Mouse (Mus musculus) forelimb bud, embryonic 11.5 days (tissue): ENCODE results near the gene Bid.
A peak's percentile ranks its signal among the peaks of the same experiment; 100 is the strongest.
"Not testable (repeated sequence)": the region's sequence is repeated elsewhere in the genome, so short reads cannot be mapped to it uniquely, and the experiment has no call there.

ENCODE experiments used
- DNase-seq: peaks from one replicate; pipeline ENCODE4 v3.0.0-alpha.2; 2012; ENCODE audit warnings: low read depth, low spot score

The Bid gene

DNA sequence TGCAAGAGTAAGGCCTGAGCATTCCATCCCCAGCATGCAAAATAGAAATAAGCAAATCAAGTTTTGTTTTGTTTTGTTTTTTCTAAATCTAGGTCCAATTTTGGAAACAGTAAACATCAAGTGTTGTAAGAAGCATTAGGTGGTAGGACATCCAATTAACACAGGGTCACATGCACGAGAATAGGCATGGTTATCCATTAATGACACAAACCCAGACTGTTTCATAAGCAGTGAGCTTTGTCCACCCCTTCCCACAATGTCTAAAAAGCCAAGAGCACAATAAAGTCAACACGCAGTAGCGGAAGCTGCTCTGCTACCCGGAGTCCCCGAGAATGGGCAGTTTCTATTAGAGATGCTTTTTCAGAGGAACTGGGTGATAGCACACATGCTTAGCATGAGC, 11.5 kb downstream of the Bid start:
- no peak for DNase-seq

DNA sequence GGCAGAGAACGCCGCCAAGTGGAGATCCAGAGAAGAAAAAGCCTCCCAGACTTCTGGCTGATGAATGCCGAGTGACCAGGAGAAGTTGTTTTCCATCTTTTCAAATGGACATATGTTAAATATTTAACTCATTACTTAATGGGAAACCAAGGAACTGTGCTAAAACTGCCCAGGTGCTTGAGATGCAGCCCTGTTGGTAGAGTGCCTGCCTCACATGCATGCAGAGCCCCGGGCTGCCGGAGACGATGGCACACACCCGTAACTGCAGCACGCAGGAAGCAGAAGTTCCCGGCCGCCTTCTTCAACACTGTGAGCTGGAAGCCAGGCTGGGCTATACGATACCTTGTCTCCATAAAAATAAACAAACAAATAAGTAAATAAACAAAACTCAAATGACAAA, 12.7 kb downstream of the Bid start:
- no peak for DNase-seq

DNA sequence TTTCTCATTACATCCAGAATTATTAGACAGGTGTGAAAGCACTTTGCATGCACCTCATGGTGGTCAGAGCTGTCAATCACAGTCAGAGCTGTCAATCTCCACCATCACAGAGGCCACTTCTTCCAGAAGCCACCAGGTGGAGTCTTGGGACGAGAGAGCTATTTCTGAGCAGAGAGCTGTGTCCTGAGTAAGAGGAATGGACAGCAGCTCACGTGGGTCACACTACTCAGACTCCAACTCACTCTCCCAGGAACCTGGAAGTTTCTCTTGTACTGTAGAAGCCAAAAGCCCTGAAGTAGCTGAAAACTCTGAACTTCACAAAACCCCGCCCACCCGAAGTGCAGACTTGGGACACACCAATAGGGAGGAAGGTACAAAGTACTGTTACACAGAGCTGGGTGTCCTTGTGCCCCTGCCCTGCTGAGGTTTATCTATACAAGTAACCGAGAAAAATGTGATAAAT, 13.2 kb downstream of the Bid start:
- DNase-seq: peak; percentile 46

DNA sequence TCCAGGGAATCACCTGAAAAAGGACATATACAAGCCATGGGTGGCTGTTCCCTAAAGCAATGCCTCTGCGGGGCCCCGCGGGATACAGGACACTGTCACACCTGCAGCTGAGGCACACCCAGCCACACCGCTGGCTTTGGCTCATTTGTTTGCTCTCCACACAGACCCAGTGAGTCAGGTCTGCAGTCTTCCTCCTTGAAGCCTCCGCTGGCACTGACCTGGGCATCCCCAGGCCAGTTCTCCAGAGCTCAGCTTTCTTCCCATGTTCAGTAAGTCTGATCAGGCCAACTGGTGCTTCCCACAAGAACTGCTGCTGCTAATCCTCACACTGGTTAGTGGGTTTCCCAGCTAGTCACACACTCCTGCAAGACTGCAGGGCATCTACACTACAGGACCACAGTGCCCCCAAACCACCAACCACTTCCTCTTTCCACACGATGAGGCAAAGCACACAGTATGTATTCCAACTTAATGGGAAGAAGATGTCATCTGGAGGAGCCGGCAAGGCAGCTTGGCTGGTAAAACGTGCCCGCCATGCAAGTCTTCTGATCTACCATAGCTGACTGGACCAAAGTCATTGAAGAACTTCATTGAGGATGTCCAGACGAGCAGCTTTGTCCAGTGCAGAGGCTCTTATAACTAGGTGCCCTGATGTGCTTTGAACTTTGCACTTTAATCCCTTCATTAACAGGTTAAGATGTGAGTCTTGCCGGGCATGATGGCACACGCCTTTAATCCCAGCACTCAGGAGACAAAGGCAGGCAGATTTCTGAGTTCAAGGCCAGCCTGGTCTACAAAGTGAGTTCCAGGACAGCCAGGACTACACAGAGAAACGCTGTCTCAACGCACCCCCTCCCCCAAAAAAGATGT, 14.6 kb downstream of the Bid start:
- DNase-seq: no peak

DNA sequence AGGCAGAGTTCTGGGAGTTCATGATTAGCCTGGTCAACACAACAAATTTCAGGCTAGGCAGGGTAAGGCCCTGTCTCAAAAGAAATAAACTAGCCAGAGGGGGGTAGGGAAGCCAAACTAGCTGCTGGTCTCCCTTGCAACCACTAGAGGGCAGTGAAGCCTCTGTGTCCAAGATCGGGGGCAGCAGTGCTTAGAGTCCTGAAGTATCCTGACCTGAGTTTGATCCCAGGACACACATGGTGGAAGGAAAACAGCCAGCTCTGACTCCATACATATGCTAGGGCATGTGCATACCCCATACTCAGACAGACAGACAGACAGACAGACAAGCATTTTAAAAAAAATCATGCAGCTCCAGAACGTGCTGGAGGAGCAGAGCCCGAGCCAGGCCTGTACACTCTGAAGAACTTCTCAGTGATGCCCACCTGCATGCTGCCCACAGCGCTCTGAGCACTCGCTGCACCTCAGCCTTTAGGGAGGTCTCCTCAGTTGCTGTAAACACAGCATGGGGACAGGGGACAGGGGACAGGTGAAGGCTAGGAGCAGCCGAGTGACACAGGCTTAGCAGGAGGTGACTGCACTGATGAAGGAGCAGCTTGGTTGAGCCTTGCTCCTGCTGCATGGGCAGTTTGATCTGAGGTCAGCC, 18.3 kb downstream of the Bid start:
- peak; percentile 63 for DNase-seq

DNA sequence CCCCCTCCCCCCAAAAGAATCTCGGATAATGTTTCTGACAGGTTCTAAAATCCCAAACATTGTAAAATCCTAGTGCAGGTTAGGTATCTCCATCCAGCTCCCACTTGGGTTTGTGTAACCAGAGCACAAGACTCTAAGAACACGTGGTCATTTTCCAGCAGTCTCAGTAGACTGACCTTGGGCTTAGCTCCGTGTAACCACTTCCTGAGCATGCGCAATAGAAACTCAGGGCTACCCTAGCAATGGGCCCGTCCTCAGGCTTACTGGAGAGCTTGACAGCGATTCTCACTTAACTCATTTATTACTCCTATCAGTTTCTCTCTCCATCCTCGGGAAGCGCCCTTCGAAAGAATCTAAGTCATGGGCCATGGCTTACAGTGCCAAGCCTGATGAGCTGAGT, 22.1 kb downstream of the Bid start:
- no peak for DNase-seq

DNA sequence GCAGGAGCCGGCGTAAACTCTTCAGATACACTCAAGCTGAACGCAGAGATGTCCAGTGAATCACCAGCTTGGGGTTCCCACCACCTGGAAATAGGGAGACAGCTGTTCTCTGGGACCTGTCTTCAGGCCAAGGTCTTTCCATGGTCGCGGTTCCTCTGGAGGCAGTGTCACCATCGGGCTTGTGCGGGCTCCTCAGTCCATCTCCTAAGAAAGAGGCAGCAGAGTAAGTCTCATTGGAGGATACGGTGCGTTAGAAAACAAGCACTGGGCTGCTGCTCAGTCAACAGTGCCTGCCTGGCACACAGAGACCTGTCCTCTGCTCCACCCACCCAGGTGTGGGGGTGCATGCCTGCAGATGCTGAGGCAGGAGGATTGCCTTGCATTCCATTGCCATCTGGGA, 22.6 kb downstream of the Bid start:
- DNase-seq: no peak

DNA sequence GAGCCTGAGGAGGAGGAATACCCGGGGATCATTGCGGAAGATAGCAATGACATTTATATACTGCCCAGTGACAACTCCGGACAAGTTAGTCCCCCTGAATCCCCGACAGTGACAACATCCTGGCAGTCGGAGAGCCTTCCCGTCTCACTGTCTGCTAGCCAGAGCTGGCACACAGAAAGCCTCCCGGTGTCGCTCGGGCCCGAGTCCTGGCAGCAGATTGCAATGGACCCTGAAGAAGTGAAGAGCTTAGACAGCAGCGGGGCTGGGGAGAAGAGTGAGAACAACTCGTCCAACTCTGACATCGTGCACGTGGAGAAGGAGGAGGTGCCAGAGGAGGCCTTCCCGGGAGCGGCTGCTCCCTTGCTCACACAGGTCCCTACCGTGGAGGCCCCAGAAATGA, 30.0 kb downstream of the Bid start:
- no peak for DNase-seq

DNA sequence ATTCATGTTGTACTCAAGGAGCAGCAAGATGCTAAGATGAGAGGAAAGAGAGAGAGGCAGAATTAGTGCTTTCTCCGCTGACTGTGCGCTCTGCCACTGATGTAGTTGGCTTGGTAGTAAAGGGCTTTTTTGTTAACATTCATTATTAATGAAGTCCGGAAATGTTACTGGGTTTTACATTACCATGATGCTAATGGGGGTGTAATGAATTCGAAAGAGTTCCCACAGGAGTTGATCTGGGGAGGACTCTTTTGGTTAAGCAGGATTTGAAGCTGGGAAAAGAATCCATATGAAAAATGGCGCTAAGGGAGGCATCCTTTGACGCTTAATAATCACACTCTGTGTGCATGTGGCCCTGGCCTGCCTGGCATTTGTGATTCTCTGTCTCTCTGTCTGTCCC, 32.2 kb downstream of the Bid start:
- DNase-seq: no peak

DNA sequence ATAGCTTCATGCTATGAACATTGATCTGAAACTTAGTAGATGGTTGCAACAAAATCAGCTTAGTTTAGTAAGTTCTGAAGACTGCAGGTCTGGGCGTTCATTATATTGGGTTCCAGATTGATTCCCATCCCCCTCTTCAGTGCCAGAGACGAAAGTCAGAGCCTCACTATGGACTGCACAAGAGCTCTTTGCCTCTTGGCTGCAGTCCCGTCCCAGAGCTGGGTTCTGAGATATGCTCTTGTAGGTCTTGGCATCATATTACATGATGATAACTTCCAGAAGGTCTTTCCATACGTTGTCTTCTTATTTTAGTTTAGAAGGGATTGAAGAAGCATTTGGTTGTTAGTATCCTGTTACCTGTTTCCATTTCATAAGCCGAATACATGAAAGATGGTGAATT, 37.6 kb downstream of the Bid start:
- no peak for DNase-seq

DNA sequence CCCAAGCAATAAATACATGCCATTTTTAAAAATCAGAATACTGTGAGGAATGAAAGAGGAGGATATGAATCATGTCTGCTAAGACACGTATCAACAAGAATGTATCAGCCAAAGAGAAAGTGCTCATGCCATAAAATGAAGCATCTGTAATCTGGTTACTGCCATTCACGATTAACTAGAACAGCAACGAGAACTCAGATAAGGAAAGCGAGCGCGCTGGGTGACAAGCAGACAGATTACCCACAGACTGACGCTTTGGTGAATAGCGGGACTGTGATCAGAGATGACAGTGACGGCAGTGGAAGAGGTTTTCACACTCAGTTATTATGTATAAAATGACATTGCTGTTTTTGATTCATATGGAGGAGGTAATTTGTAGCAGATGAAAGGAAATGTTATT, 42.8 kb downstream of the Bid start:
- DNase-seq: no peak

DNA sequence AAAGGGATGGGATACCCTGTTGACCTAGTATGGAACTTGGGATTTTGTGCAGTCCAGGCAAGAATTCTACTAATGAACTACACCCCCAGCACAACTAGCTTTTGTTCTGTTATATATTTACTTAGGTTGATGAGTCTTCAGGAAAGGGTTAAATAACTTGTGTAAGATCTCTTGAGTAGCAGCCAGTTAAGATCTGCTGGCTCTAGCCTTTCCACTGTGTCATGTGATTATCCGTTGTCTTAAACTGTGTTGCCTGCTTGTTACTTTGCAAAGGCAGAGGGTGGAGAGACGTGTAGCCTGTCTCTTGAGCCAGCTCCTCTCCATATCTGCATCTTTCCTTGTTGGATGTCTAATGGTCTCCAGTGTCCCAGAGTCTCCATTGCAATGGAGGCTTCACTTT, 45.4 kb downstream of the Bid start:
- no peak for DNase-seq

DNA sequence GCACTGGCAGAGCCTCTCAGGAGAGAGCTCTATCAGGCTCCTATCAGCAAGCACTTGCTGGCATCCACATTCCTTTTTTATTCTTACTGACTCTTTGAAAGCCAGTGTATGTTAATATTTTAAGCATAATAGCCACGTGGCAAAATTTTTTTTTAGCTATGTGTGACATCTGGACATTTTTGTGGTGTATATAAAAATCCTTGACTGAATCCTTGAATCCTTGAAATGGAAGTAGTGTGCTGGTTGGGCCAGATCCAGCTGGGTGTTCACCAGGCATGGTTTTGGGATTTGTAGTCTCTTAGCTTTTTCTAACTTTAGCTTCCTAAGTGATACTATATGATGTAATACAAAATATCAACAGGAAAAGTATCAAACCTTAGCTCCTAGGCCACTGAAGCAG, 47.8 kb downstream of the Bid start:
- no peak for DNase-seq

DNA sequence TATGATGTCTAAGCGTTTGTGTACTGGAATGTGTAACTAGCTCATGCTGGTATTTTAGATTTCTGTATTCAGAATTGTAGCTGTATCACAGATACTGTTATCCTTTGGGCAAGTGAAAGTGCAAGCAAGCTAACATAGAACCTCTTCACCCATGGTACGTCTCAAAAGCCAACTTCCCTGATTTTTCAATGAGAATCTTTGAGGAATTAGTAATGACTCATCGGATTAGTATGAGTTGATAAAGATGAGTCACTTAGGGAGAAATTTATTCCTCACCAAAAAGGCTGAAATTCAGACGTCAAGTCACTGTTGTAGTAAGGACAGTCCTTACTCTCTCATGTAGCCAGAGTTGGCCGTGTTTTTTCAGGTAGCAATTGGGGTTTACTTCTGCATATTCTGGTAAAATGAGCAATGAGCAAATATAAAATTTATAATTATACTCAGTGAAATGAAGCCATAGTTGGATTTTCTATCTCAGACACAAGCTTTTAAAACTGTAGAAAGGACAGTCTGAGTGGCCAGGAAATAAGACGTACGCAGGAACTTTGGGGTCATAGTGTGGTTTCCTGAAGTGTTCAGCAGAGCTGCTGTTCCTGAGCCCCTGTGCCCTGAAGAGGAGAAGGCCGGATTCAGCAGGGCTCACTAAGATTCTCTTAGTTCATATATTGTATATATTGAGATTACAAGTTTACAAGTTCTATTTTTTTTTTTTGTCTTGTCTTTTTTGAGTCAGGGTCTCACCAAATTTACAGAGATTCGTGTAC, 50.4 kb downstream of the Bid start:
- no peak for DNase-seq

DNA sequence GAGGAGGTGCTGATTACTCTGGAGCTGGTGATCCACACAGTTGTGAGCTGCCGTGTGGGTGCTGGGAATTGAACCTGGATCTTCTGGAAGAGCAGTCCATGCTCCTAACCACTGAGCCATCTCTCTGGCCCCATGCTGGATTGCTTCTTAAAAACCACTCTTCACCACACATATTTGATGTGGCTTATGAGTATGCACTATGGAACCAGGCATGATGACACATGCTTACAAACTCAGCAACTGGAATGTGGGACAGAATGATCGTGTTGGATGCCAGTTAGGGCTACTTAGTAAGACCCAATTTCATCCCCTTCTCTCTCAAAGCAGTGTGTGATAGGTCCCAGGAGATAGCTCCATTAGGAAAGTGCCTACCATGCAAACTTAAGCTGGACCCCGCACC, 56.6 kb downstream of the Bid start:
- DNase-seq: no peak

DNA sequence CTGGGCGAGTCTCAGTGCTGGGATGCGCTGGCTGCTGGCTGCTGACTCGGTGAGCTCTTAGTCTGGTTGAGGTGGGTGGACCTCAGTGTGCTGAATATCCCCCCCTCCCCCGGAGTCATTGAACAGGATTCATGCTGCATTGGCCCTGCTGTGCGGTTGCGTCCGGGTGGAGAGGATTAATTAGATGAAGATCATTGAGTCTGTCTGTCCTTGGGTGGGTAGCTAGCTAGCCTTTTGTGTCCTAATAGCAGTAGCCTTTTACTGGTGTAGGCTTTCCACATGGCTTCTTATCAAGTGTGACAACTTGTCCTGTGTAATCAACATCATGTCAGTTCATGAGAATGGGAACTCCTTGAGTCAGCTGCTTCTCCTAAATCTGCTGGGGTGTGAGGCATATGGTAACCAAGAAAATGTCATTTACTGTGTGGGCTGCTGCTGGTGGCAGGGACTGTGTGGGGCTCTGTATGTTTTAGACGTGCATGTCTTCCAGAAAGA, 58.4 kb downstream of the Bid start:
- DNase-seq: no peak

DNA sequence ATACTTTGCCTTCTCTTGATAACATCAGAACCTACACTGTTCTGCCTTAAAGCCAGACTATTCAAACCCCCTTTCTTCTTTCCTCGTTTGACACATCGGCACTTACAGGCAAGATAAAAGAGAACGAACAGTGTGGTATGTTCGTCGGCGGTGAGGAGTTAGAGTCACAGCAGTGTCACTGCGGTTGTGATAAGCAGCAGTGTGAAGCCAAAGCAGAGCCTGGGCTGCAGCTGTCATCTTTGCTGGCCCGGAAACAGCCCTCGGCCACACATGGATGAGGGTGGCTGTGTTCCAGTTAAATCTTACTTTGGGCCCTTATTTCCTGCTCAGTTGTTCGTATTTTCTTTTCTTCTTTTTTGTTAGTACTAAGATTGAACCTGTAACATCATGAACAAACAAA, 62.2 kb downstream of the Bid start:
- no peak for DNase-seq

DNA sequence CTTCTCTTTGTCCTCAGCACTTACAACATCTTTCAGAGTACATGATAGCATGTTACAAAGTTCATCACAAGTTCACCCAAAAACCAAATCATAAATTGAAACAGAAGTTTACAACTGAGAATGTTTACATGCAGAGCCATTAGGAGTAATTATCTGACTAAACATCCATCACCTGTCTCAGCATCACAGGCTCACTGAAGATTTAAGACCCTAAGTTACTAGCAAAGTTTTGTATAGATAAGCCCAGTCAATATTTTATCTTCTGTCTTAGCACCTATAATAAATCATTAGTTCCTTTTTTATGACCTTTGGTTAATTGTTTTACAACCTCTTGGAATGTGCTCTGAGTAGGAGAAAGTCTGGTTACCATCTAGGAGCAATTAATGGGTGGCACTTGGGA, 65.9 kb downstream of the Bid start:
- DNase-seq: not testable (repeated sequence)
